Mouse (Mus musculus): ENCODE results near the gene Rad50. TPM values are rescaled to one million over a fixed set of nuclear protein-coding genes. Genes with fewer than 3 reads are reported as not detected.

Gene Rad50
- 10.6 and 11.0 TPM in 2 replicates for polyA plus RNA-seq (2014; fragmentation: Nextera tagmentation; extraction: Ambion mirVana)

GRCm38 (mm10) chr11:53706934-53707717 lies at the start of gene Rad50:
Rad50 (minus strand) TSS chr11:53707319.
- H3K36me3 ChIP-seq (ENCODE audit: control insufficient read depth, insufficient read depth, low read length): no peaks in the 10 kb centered on the region
- 0 out of 2 replicates have a peak within 1 kb of the TSS, but pooled peaks have one; percentile 39 for H3K27ac ChIP-seq (ENCODE audit: low read depth, low read length)
- DNase-seq (ENCODE audit: low spot score): peak; percentile 91
- H3K4me2 ChIP-seq (ENCODE audit: low read length): peak within 1 kb of the TSS; percentile 88
- no peaks in the 10 kb centered on the region for H3K27me3 ChIP-seq (replicated peaks; ENCODE audit: control insufficient read depth, insufficient read depth, low read length)
- no peaks in the 10 kb centered on the region for H3K4me1 ChIP-seq (ENCODE audit: control insufficient read depth, insufficient read depth, low read length)
- H3K9me3 ChIP-seq (replicated peaks; ENCODE audit: control insufficient read depth, low read length): no peaks in the 10 kb centered on the region
- WGBS: 4% methylated on average over 55 of the region's 55 CpGs
- ATAC-seq: peak; percentile 97
- peak within 1 kb of the TSS; percentile 79 for H3K4me3 ChIP-seq (ENCODE audit: low read depth, low read length)
- peak within 1 kb of the TSS; percentile 79 for H3K9ac ChIP-seq (ENCODE audit: low read length)

- WGBS: 87% methylated on average over 12 of the region's 12 CpGs
- H3K9me3 ChIP-seq (replicated peaks; ENCODE audit: control insufficient read depth, low read length): no peaks in the 10 kb centered on the region
- no peak overlapping the region for H3K4me2 ChIP-seq (ENCODE audit: low read length)
- H3K27me3 ChIP-seq (replicated peaks; ENCODE audit: control insufficient read depth, insufficient read depth, low read length): 0 out of 2 replicates have a peak, but pooled peaks cover 3% of the 10 kb centered on the region
- peaks cover 5% of the 10 kb centered on the region for H3K4me1 ChIP-seq (ENCODE audit: control insufficient read depth, insufficient read depth, low read length)
- ATAC-seq (no peak), DNase-seq (ENCODE audit: low spot score) (no peak)
- no peak overlapping the region for H3K27ac ChIP-seq (ENCODE audit: low read depth, low read length)
- H3K36me3 ChIP-seq (ENCODE audit: control insufficient read depth, insufficient read depth, low read length): no peaks in the 10 kb centered on the region
- no peak overlapping the region for H3K4me3 ChIP-seq (ENCODE audit: low read depth, low read length)
- no peak overlapping the region for H3K9ac ChIP-seq (ENCODE audit: low read length)
Measured at GRCm38 (mm10) chr11:53755011-53755595, 48.0 kb upstream of the Rad50 start.

- Histone ChIP-seq H3K36me3 (ENCODE audit: control insufficient read depth, insufficient read depth, low read length) (no peaks in the 10 kb centered on the region), H3K4me2 (ENCODE audit: low read length) (no peak overlapping the region), H3K9ac (ENCODE audit: low read length) (no peak overlapping the region), H3K27ac (ENCODE audit: low read depth, low read length) (no peak overlapping the region), H3K4me1 (ENCODE audit: control insufficient read depth, insufficient read depth, low read length) (no peaks in the 10 kb centered on the region), H3K9me3 (replicated peaks; ENCODE audit: control insufficient read depth, low read length) (no peaks in the 10 kb centered on the region), H3K27me3 (replicated peaks; ENCODE audit: control insufficient read depth, insufficient read depth, low read length) (no peaks in the 10 kb centered on the region), H3K4me3 (ENCODE audit: low read depth, low read length) (no peak overlapping the region)
- ATAC-seq (no peak), DNase-seq (ENCODE audit: low spot score) (no peak)
- 46% methylated on average over 5 of the region's 5 CpGs for WGBS
Measured at GRCm38 (mm10) chr11:53749716-53750352, 42.7 kb upstream of the Rad50 start.

GRCm38 (mm10) chr11:53749306-53749705 lies 42.2 kb upstream of the Rad50 start:
- DNase-seq (ENCODE audit: low spot score): no peak
- no peak overlapping the region for H3K4me3 ChIP-seq (ENCODE audit: low read depth, low read length)
- 61% methylated on average over 4 of the region's 4 CpGs for WGBS
- H3K36me3 ChIP-seq (ENCODE audit: control insufficient read depth, insufficient read depth, low read length): no peaks in the 10 kb centered on the region
- H3K27me3 ChIP-seq (replicated peaks; ENCODE audit: control insufficient read depth, insufficient read depth, low read length): no peaks in the 10 kb centered on the region
- no peaks in the 10 kb centered on the region for H3K9me3 ChIP-seq (replicated peaks; ENCODE audit: control insufficient read depth, low read length)
- no peak overlapping the region for H3K27ac ChIP-seq (ENCODE audit: low read depth, low read length)
- H3K9ac ChIP-seq (ENCODE audit: low read length): no peak overlapping the region
- no peaks in the 10 kb centered on the region for H3K4me1 ChIP-seq (ENCODE audit: control insufficient read depth, insufficient read depth, low read length)
- H3K4me2 ChIP-seq (ENCODE audit: low read length): no peak overlapping the region
- no peak for ATAC-seq

- Histone ChIP-seq H3K4me1 (ENCODE audit: control insufficient read depth, insufficient read depth, low read length) (no peaks in the 10 kb centered on the region), H3K4me3 (ENCODE audit: low read depth, low read length) (no peak overlapping the region), H3K9me3 (replicated peaks; ENCODE audit: control insufficient read depth, low read length) (no peaks in the 10 kb centered on the region), H3K9ac (ENCODE audit: low read length) (no peak overlapping the region), H3K4me2 (ENCODE audit: low read length) (no peak overlapping the region), H3K36me3 (ENCODE audit: control insufficient read depth, insufficient read depth, low read length) (no peaks in the 10 kb centered on the region), H3K27me3 (replicated peaks; ENCODE audit: control insufficient read depth, insufficient read depth, low read length) (no peaks in the 10 kb centered on the region), H3K27ac (ENCODE audit: low read depth, low read length) (no peak overlapping the region)
- DNase-seq (ENCODE audit: low spot score) (no peak), ATAC-seq (no peak)
- WGBS: 90% methylated on average over 6 of the region's 6 CpGs
Measured at GRCm38 (mm10) chr11:53748614-53749013, 41.5 kb upstream of the Rad50 start.

- no peak overlapping the region for H3K9ac ChIP-seq (ENCODE audit: low read length)
- no peak overlapping the region for H3K4me2 ChIP-seq (ENCODE audit: low read length)
- H3K4me3 ChIP-seq (ENCODE audit: low read depth, low read length): no peak overlapping the region
- no peak for ATAC-seq
- H3K9me3 ChIP-seq (replicated peaks; ENCODE audit: control insufficient read depth, low read length): no peaks in the 10 kb centered on the region
- H3K4me1 ChIP-seq (ENCODE audit: control insufficient read depth, insufficient read depth, low read length): no peaks in the 10 kb centered on the region
- H3K27ac ChIP-seq (ENCODE audit: low read depth, low read length): no peak overlapping the region
- no peaks in the 10 kb centered on the region for H3K36me3 ChIP-seq (ENCODE audit: control insufficient read depth, insufficient read depth, low read length)
- 95% methylated on average over 9 of the region's 9 CpGs for WGBS
- DNase-seq (ENCODE audit: low spot score): no peak
- H3K27me3 ChIP-seq (replicated peaks; ENCODE audit: control insufficient read depth, insufficient read depth, low read length): no peaks in the 10 kb centered on the region
Measured at GRCm38 (mm10) chr11:53747985-53748384, 40.9 kb upstream of the Rad50 start.

- H3K36me3 ChIP-seq (ENCODE audit: control insufficient read depth, insufficient read depth, low read length): no peaks in the 10 kb centered on the region
Measured at GRCm38 (mm10) chr11:53745260-53745659, 38.1 kb upstream of the Rad50 start.

GRCm38 (mm10) chr11:53742353-53742752 lies 35.2 kb upstream of the Rad50 start:
- ATAC-seq: no peak
- H3K9ac ChIP-seq (ENCODE audit: low read length): no peak overlapping the region
- no peaks in the 10 kb centered on the region for H3K27me3 ChIP-seq (replicated peaks; ENCODE audit: control insufficient read depth, insufficient read depth, low read length)
- H3K4me1 ChIP-seq (ENCODE audit: control insufficient read depth, insufficient read depth, low read length): no peaks in the 10 kb centered on the region
- no peaks in the 10 kb centered on the region for H3K36me3 ChIP-seq (ENCODE audit: control insufficient read depth, insufficient read depth, low read length)
- no peak overlapping the region for H3K4me2 ChIP-seq (ENCODE audit: low read length)
- H3K27ac ChIP-seq (ENCODE audit: low read depth, low read length): no peak overlapping the region
- 4% methylated on average over 5 of the region's 5 CpGs for WGBS
- no peak overlapping the region for H3K4me3 ChIP-seq (ENCODE audit: low read depth, low read length)
- no peak for DNase-seq (ENCODE audit: low spot score)
- H3K9me3 ChIP-seq (replicated peaks; ENCODE audit: control insufficient read depth, low read length): no peaks in the 10 kb centered on the region

More at GRCm38 (mm10) chr11:53745260-53745659, 38.1 kb upstream of the Rad50 start:
- DNase-seq (ENCODE audit: low spot score) (no peak), ATAC-seq (no peak)
- Histone ChIP-seq H3K27ac (ENCODE audit: low read depth, low read length) (no peak overlapping the region), H3K4me1 (ENCODE audit: control insufficient read depth, insufficient read depth, low read length) (no peaks in the 10 kb centered on the region), H3K4me2 (ENCODE audit: low read length) (no peak overlapping the region), H3K27me3 (replicated peaks; ENCODE audit: control insufficient read depth, insufficient read depth, low read length) (no peaks in the 10 kb centered on the region), H3K4me3 (ENCODE audit: low read depth, low read length) (no peak overlapping the region), H3K9ac (ENCODE audit: low read length) (no peak overlapping the region), H3K9me3 (replicated peaks; ENCODE audit: control insufficient read depth, low read length) (no peaks in the 10 kb centered on the region)
- 89% methylated on average over 2 of the region's 2 CpGs for WGBS

GRCm38 (mm10) chr11:53737573-53737946 lies 30.4 kb upstream of the Rad50 start:
- DNase-seq (ENCODE audit: low spot score) (peak; percentile 45), ATAC-seq (peak; percentile 60; the same call in 1 of the 2 replicates)
- Histone ChIP-seq H3K4me3 (ENCODE audit: low read depth, low read length) (no peak overlapping the region), H3K4me2 (ENCODE audit: low read length) (no peak overlapping the region), H3K9me3 (replicated peaks; ENCODE audit: control insufficient read depth, low read length) (no peaks in the 10 kb centered on the region), H3K27ac (ENCODE audit: low read depth, low read length) (no peak overlapping the region), H3K27me3 (replicated peaks; ENCODE audit: control insufficient read depth, insufficient read depth, low read length) (no peaks in the 10 kb centered on the region), H3K36me3 (ENCODE audit: control insufficient read depth, insufficient read depth, low read length) (no peaks in the 10 kb centered on the region), H3K9ac (ENCODE audit: low read length) (no peak overlapping the region), H3K4me1 (ENCODE audit: control insufficient read depth, insufficient read depth, low read length) (no peaks in the 10 kb centered on the region)
- 36% methylated on average over 6 of the region's 6 CpGs for WGBS
